Mouse (Mus musculus): ENCODE measurements around the gene Rcsd1.
A peak's percentile ranks its signal among the peaks of the same experiment; 100 is the strongest.

Rcsd1 gene

GRCm38 (mm10) chr1:165709629-165710256 is at the start of gene Rcsd1:
Rcsd1 (minus strand) TSS chr1:165709757.
- DNase-seq (ENCODE audit: low spot score), result peak; percentile 21

DNA sequence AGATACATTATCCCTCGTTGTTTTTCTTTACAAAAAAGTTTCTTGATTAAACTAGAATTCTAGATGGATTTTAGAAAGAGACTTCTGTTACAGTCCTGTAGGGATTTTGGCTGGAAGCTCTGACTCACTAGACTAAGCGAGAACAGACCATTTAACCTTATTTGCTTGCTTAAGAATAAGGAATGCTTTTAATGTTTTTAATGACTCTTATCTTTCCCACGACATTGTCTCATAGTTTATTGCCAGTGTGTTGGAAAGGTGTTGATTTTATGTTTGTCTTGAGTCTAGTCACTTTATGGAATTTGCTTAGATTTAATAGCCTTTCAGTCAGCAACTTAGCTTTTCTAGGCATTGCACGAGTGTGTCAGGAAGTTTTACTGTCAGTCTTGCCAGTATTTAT is 45.6 kb upstream of the Rcsd1 start:
- DNase-seq (ENCODE audit: low spot score), result no peak

DNA sequence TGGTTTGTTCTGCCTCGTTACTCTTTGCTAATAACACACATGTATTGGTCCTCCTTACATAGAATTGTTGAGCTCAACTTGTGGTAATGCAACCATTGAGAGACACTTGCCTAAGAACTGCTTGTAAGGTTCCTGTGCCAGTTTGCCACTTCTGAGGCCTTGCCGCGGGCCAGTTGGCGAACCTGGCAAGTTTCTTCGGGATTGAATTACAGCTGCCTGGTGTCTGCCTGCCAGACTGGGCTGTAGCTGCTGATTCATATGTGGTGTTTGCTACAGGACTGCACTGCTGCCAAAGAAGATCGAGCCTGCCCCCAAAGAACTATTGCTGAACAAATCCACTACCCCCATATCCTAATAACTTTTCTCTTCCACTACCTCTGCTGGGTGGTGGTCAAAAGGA is 44.6 kb upstream of the Rcsd1 start:
- DNase-seq (ENCODE audit: low spot score), result no peak

DNA sequence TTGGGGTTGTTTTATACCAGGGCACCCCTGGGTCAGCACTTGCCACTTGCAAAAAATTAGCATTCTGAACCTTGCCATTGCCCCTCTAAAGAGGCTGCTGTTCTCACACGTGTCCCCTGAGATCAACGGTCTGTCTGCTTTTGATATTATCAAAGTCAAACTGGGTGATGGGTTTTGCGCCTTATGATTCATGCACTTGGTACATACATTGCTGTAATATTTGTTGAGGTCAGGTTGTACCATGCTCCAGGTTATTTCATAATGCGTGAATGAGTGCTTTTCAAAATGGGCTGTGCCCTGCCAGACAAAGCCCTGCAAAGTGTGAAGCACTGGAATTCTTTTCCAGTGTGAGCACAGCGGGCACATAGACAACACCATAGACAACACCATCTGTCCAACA is 42.3 kb upstream of the Rcsd1 start:
- DNase-seq (ENCODE audit: low spot score), result no peak

- no peak for DNase-seq (ENCODE audit: low spot score)
Measured at GRCm38 (mm10) chr1:165751142-165751541, 41.6 kb upstream of the Rcsd1 start.

DNA sequence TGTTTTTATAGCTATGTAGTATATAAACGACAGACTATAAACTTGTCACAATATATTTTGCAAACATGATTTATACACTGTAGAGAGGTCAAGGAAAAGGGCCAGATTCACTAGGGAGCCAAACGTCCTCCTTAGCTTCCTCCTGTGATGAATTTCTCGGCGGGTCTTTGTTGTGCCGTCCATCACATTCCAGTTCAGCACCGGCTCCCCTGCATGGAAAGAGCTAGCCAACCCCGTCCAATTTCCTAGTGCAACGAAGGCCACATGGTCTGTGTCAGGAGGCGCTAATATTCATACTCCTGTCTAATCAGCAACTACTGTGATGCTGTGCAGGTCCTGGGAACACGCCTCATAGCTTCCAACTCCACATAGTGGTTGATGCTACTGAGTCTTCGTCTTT is 38.5 kb upstream of the Rcsd1 start:
- no peak for DNase-seq (ENCODE audit: low spot score)

DNA sequence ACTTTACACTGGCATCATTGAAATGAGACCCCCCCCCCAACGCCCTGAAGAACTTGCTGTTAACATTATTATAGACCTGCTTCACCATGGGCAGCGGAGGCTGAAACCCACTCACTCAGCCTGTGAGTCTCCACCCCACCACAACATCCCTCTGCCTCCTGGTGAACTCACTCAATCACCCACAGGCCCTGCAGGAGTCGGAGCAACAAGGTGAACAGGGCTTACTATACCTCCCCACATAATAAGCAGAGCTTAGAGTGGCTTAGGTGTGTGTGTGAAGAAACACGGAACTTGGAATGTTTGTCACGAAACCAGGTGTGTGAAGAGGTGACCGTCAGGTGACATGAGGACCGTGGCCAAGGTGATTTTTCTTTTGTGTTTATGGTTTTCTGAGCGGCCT is 32.4 kb upstream of the Rcsd1 start:
- no peak for DNase-seq (ENCODE audit: low spot score)

DNA sequence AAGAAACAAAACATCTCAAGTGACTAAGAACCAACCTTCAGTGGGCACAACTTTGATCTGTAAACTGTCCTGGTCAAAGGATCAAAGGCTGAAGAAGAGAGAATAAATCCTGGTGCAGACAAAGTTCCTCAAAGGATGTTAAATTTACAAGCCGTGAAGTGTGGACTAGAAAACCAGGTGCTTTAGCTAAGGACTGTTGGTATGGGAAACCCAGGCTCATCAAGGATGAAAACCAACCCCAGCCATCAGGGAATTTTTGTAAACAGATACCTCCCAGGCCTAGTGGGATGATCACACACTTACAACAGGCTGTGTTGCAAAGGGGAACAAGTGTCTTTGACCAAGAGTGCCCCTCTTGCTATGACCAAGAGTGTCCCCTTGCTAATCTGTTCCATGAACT is 29.4 kb upstream of the Rcsd1 start:
- no peak for DNase-seq (ENCODE audit: low spot score)

- DNase-seq (ENCODE audit: low spot score), result no peak
Measured at GRCm38 (mm10) chr1:165737867-165738266, 28.3 kb upstream of the Rcsd1 start.

GRCm38 (mm10) chr1:165737451-165737850 is 27.9 kb upstream of the Rcsd1 start:
- DNase-seq (ENCODE audit: low spot score), result no peak

DNA sequence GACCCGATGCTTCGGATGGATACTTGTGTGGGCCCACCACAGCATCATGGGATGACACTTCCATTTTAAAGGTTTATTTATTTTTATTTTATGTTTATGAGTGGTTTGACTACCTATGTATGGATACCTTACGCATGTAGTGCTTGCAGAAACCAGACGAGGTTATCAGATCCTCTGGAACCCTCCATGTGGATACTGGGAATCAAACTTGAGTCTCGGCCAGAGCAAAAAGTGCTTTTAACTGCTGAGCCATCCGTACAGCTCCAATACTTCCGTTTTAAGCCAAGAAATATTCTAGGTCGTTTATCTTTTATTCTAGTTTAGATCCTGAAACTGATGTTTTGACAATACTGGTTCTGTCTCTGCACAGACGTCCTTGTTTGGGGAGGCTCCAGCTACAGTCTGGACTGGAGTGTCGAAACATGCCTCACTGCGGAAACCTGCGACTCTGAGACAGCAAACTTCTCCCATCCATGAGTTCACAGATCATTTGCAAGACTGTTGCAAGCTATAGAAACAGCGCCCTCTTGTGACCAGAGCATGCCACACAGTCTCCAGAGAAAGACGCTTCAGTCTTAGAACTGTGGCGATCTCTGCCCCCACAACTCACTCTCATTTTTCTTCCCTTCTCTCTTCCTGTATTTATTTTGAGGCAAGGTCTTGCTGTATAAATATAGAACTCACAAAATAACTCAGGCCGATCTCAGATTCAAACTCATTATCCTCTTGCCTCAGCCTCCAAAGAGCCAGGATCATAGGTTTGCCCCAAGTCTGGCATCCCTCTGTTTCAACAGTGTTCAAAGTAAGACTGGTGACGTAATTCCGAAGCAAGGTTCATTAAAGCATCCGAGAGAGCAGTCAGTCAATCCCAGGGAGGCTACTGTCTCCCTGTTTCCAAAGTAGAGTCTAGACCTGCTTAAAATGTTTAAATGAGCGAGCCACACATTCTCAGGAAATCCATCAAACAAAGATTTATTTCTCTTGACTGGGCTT is 26.6 kb upstream of the Rcsd1 start:
- peak; percentile 73 for DNase-seq (ENCODE audit: low spot score)

DNA sequence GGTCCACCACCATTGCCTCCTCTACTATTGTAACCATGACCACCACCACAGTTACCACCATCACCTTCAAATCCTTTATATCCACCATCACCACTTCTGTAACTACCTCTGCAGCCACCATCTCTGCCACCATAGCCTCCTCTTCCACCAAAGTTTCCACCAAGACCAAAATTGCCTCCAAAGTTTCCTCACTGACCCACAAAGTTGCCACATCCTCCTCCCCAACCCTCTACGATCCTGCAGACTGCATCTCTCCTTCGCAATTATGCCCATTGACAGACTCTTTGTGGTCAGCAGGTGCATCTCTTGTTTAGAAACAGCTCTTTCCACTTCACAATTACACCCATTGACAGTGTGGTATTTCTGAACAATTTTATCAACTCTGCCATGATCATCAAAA is 25.3 kb upstream of the Rcsd1 start:
- no peak for DNase-seq (ENCODE audit: low spot score)

GRCm38 (mm10) chr1:165731553-165731952 is 22.0 kb upstream of the Rcsd1 start:
- no peak for DNase-seq (ENCODE audit: low spot score)

- no peak for DNase-seq (ENCODE audit: low spot score)
Measured at GRCm38 (mm10) chr1:165730129-165730528, 20.6 kb upstream of the Rcsd1 start.

GRCm38 (mm10) chr1:165728057-165728639 is 18.6 kb upstream of the Rcsd1 start:
- no peak for DNase-seq (ENCODE audit: low spot score)

DNA sequence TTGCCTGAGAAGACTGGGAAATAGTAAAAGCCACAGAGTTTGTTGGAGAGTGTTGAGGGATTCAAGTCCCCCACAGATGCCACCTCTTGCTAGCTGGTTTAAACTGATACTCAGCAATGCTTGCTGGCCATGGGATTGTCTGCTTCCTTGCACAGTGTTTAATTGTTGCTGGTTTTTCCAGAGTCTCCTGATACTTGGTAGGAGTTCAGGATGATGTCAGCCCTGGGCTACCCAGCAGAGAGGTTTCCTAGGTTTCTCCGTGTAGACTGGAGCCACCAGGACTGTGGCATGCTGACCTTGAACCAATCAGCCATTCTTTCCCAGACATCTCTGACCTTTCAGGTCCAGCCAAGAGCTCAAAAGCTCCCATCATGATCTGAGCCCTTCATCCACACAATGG is 17.4 kb upstream of the Rcsd1 start:
- no peak for DNase-seq (ENCODE audit: low spot score)

DNA sequence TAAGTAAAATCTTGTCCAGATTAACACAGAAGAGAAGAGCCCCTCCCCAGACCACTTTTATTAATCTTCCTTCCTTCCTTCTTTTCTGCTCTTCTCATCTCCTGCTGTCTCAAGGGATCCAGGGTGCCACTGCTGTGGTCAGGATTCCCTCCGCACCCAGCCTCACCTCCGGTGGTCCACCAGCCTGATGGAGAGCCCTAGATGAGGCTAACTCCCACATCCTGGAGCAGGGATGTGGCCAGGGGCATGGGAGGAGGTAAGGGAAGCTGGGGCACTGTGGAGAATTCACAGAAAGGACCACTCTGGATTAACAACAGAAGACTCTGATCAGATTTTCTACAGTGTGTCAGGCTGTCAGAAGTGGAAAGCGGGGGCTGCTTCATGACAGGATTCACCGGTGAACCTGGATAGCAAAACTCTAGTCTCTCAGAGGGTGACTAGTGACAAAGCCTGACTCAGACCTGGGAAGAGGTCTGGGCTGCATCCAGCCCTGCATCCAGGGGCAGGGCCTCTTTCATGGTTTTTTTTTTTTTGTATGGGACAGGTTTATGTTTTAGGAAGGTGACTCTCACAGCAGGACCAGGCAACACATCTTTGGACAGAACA is 15.6 kb upstream of the Rcsd1 start:
- DNase-seq (ENCODE audit: low spot score), result no peak

DNA sequence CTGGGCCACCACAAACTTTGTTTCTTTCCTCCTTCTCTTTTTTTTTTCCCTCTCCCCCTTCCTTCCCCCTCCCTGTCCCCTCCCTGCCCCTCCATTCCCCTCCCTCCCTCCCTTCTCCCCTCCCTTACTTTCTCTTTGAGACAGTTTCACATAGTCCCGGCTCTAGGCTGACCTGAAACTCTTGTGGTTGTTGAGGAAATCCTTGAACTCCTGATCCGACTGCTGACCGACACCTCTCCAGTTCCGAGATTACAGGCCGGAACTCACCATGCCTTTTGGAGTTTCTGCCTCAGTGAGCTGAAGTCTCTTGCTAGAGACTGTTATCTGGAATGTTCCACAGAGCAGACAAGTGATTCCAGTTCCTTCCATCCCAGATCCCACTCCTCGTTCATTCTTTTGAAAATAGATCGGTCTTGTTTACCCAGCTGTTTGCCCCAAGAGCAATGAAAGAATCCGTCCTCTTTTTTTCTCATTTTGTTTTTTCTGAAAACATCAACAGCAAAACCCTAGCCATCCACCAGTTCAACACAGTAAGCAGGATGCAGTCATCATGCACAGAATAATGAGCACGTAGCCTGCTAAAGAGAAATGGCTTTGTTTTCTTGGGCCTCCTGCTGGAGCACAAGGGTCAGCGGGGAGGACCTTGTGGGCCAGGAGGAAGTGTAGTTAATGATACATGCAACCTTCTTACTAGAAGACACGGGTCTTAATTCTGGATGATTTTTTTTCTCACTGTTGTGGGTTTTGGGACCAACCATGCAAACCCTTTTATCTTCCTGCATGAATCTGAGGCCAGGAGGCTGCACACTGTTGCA is 14.9 kb upstream of the Rcsd1 start:
- DNase-seq (ENCODE audit: low spot score), result no peak

DNA sequence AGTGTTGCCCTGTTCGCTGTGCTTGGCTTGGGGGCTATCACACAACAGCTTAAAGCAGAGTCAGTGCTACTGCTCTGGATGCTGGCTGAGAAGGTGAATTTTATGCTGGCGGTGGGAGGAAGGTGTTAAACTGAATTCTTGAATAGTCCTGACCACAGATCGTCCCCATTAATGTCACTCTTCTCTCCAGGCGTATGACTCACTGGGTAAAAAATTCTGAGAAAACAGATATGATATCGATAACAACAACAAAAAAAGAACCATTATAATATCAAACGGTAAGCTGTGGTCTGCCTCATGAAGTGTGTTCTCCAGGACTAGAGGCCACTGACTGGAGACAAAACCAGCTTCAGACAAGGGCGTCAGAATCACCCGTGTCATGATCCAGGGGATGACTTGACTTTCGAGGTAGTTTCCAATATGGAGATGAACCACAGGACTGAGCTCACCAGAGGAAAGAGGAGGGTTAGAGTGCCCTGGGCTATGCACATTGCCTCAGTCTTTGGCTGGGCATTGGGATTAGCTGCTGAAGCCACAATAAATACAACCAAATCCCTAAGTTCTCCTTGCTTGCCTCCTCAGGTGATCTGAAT is 13.1 kb upstream of the Rcsd1 start:
- DNase-seq (ENCODE audit: low spot score), result no peak

DNA sequence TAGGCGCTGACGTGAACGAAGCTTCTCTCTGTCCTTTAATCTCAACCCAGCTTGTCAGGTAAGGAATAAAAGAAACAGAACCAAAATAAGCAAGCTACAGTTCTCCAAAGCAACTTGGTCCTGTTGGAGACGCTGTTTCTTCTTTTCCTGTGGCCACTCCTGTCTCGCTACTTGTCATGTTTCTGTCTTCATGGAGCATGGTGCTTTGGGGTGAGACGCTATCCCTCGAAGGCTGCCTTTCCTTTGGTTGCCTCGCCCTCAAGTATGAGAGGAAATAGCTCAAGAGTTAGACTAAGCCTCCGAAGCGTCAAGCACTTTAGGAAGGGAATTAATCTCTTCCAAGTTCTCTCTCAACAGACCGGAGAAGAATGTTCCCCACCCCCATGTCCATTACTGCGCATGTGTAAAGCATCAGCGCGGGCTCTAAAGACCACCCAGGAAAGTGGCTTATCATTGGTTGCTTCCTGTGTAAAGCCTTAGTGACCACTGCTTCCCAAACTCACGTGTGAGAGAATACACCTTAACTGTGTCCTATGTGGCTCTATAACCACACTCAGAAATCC is 9.1 kb upstream of the Rcsd1 start:
- DNase-seq (ENCODE audit: low spot score), result no peak

Data from c-Kit-positive CD71-positive TER-119-positive erythroid progenitor cells, embryonic 14.5 days (primary cell).